Mouse (Mus musculus) hindbrain, embryonic 16.5 days (tissue): Measurements from ENCODE around the gene Bcl2l13. TPM values are rescaled to one million over a fixed set of nuclear protein-coding genes. Genes with fewer than 3 reads are reported as not detected.

ENCODE experiments used
- ATAC-seq: fragments of 200-750 bp; cut with Nextera tagmentation; 2 replicates; pipeline ENCODE4 v1.8.0; 2017; ENCODE audit warnings: moderate TSS enrichment, moderate library complexity
- H3K27ac ChIP-seq: fragments of 300-500 bp; sonication (generic); 2 replicates; pipeline ENCODE4 v1.5.1; 2014; ENCODE audit warnings: low read depth, mild to moderate bottlenecking, control low read depth, low read length, moderate library complexity
- H3K27me3 ChIP-seq: fragments of 300-500 bp; sonication (generic); replicated peaks from 2 replicates; pipeline ENCODE4 v1.6.1; 2014; ENCODE audit warnings: low read length; ENCODE audit not compliant: control insufficient read depth, insufficient read depth
- H3K36me3 ChIP-seq: fragments of 300-500 bp; sonication (generic); 2 replicates; pipeline ENCODE4 v1.6.1; 2014; ENCODE audit warnings: mild to moderate bottlenecking, low read length, moderate library complexity, mixed read lengths; ENCODE audit not compliant: control insufficient read depth, insufficient read depth
- H3K4me1 ChIP-seq: fragments of 300-500 bp; sonication (generic); 2 replicates; pipeline ENCODE4 v1.6.1; 2014; ENCODE audit warnings: low read depth, low read length; ENCODE audit not compliant: control insufficient read depth, insufficient read depth
- H3K4me2 ChIP-seq: fragments of 300-500 bp; sonication (generic); 2 replicates; pipeline ENCODE4 v1.6.1; 2014; ENCODE audit warnings: mild to moderate bottlenecking, low read length, control low read depth, moderate library complexity
- H3K4me3 ChIP-seq: fragments of 300-500 bp; sonication (generic); 2 replicates; pipeline ENCODE4 v1.5.1; 2014; ENCODE audit warnings: mild to moderate bottlenecking, low read length, control low read depth, moderate library complexity
- H3K9ac ChIP-seq: fragments of 300-500 bp; sonication (generic); 2 replicates; pipeline ENCODE4 v1.6.1; 2014; ENCODE audit warnings: low read depth, mild to moderate bottlenecking, control low read depth, low read length, moderate library complexity
- H3K9me3 ChIP-seq: fragments of 300-500 bp; sonication (generic); 2 replicates; pipeline ENCODE4 v1.6.1; 2014; ENCODE audit warnings: mild to moderate bottlenecking, low read length, moderate library complexity; ENCODE audit not compliant: control insufficient read depth
- WGBS: fragments of 180-500 bp; shearing (Covaris S2); extraction: QIAGEN DNeasy Blood & Tissue Kit; methylation state at CpG from one replicate; pipeline ENCODE4 v1.1.7; 2014; 5-methylcytosine and 5-hydroxymethylcytosine counted together
- polyA plus RNA-seq: library from polyadenylated mRNA; unstranded; fragments of >200 nt; fragmentation: Nextera tagmentation; extraction: Ambion mirVana; gene quantifications from 2 replicates; pipeline ENCODE4 v1.2.1, GENCODE M21; 2015

Gene Bcl2l13
- polyA plus RNA-seq, 1 experiment from 2014 or later, result 27.3 TPM

GRCm38 (mm10) chr6:120873874-120874273 lies 37.9 kb downstream of the Bcl2l13 start:
- Histone ChIP-seq H3K9ac (no peak overlapping the region), H3K27me3 (no peaks in the 10 kb centered on the region), H3K4me1 (no peaks in the 10 kb centered on the region), H3K4me3 (no peak overlapping the region), H3K4me2 (no peak overlapping the region), H3K9me3 (no peaks in the 10 kb centered on the region), H3K36me3 (peaks cover 9% of the 10 kb centered on the region; the same call in 1 of the 2 replicates), H3K27ac (no peak overlapping the region)
- peak; percentile 54 for ATAC-seq
- WGBS, result 80% methylated on average over 9 of the region's 9 CpGs

- H3K27me3 ChIP-seq, result no peaks in the 10 kb centered on the region
- no peaks in the 10 kb centered on the region for H3K9me3 ChIP-seq
- no peaks in the 10 kb centered on the region for H3K4me1 ChIP-seq
- H3K27ac ChIP-seq, result no peak overlapping the region
- no peak for ATAC-seq
- H3K4me3 ChIP-seq, result no peak overlapping the region
- no peak overlapping the region for H3K4me2 ChIP-seq
- 92% methylated on average over 5 of the region's 5 CpGs for WGBS
- 0 out of 2 replicates have a peak, but pooled peaks cover 12% of the 10 kb centered on the region for H3K36me3 ChIP-seq
- H3K9ac ChIP-seq, result no peak overlapping the region
These were observed 43.0 kb downstream of the Bcl2l13 start for GRCm38 (mm10) chr6:120879046-120879445.

GRCm38 (mm10) chr6:120884436-120884835 lies 48.4 kb downstream of the Bcl2l13 start:
- ATAC-seq, result peak; percentile 37; the same call in 1 of the 2 replicates
- H3K27me3 ChIP-seq, result no peaks in the 10 kb centered on the region
- no peak overlapping the region for H3K9ac ChIP-seq
- no peaks in the 10 kb centered on the region for H3K9me3 ChIP-seq
- H3K27ac ChIP-seq, result no peak overlapping the region
- peaks cover 20% of the 10 kb centered on the region for H3K36me3 ChIP-seq
- H3K4me2 ChIP-seq, result no peak overlapping the region
- H3K4me1 ChIP-seq, result no peaks in the 10 kb centered on the region
- no peak overlapping the region for H3K4me3 ChIP-seq
- WGBS, result 63% methylated on average over 6 of the region's 6 CpGs

GRCm38 (mm10) chr6:120886696-120887095 lies 50.7 kb downstream of the Bcl2l13 start:
- H3K4me2 ChIP-seq, result no peak overlapping the region
- H3K27ac ChIP-seq, result no peak overlapping the region
- H3K9me3 ChIP-seq, result no peaks in the 10 kb centered on the region
- H3K36me3 ChIP-seq, result peaks cover 22% of the 10 kb centered on the region
- no peaks in the 10 kb centered on the region for H3K27me3 ChIP-seq
- ATAC-seq, result no peak
- no peak overlapping the region for H3K4me3 ChIP-seq
- H3K4me1 ChIP-seq, result no peaks in the 10 kb centered on the region
- 90% methylated on average over 17 of the region's 17 CpGs for WGBS
- no peak overlapping the region for H3K9ac ChIP-seq

DNA sequence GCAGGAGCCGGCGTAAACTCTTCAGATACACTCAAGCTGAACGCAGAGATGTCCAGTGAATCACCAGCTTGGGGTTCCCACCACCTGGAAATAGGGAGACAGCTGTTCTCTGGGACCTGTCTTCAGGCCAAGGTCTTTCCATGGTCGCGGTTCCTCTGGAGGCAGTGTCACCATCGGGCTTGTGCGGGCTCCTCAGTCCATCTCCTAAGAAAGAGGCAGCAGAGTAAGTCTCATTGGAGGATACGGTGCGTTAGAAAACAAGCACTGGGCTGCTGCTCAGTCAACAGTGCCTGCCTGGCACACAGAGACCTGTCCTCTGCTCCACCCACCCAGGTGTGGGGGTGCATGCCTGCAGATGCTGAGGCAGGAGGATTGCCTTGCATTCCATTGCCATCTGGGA lies 58.1 kb downstream of the Bcl2l13 start:
- WGBS, result 97% methylated on average over 9 of the region's 9 CpGs
- Histone ChIP-seq H3K27me3 (no peaks in the 10 kb centered on the region), H3K9me3 (no peaks in the 10 kb centered on the region), H3K9ac (no peak overlapping the region), H3K36me3 (peaks cover 18% of the 10 kb centered on the region), H3K4me2 (no peak overlapping the region), H3K4me3 (no peak overlapping the region), H3K4me1 (no peaks in the 10 kb centered on the region), H3K27ac (no peak overlapping the region)
- no peak for ATAC-seq

GRCm38 (mm10) chr6:120894524-120894923 lies 58.5 kb downstream of the Bcl2l13 start:
- Histone ChIP-seq H3K4me3 (no peak overlapping the region), H3K27ac (no peak overlapping the region), H3K27me3 (no peaks in the 10 kb centered on the region), H3K4me1 (no peaks in the 10 kb centered on the region), H3K36me3 (peaks cover 18% of the 10 kb centered on the region), H3K9ac (no peak overlapping the region), H3K4me2 (no peak overlapping the region), H3K9me3 (no peaks in the 10 kb centered on the region)
- no peak for ATAC-seq
- 92% methylated on average over 9 of the region's 9 CpGs for WGBS

GRCm38 (mm10) chr6:120898188-120898833 lies 62.3 kb downstream of the Bcl2l13 start:
- no peak overlapping the region for H3K27ac ChIP-seq
- peak; percentile 34 for ATAC-seq
- H3K9me3 ChIP-seq, result no peaks in the 10 kb centered on the region
- 70% methylated on average over 6 of the region's 6 CpGs for WGBS
- peaks cover 13% of the 10 kb centered on the region for H3K36me3 ChIP-seq
- H3K4me1 ChIP-seq, result no peaks in the 10 kb centered on the region
- H3K9ac ChIP-seq, result no peak overlapping the region
- no peak overlapping the region for H3K4me2 ChIP-seq
- no peak overlapping the region for H3K4me3 ChIP-seq
- H3K27me3 ChIP-seq, result no peaks in the 10 kb centered on the region

- ATAC-seq, result no peak
- H3K27me3 ChIP-seq, result no peaks in the 10 kb centered on the region
- H3K9me3 ChIP-seq, result no peaks in the 10 kb centered on the region
- H3K27ac ChIP-seq, result no peak overlapping the region
- H3K4me3 ChIP-seq, result no peak overlapping the region
- 95% methylated on average over 14 of the region's 14 CpGs for WGBS
- H3K36me3 ChIP-seq, result no peaks in the 10 kb centered on the region; the same call in 1 of the 2 replicates
- H3K4me2 ChIP-seq, result no peak overlapping the region
- no peaks in the 10 kb centered on the region for H3K4me1 ChIP-seq
- H3K9ac ChIP-seq, result no peak overlapping the region
These were observed 66.0 kb downstream of the Bcl2l13 start for GRCm38 (mm10) chr6:120901776-120902645.

GRCm38 (mm10) chr6:120903450-120903912 lies 67.5 kb downstream of the Bcl2l13 start:
- 54% methylated on average over 5 of the region's 5 CpGs for WGBS
- Histone ChIP-seq H3K36me3 (no peaks in the 10 kb centered on the region), H3K4me3 (no peak overlapping the region), H3K27me3 (no peaks in the 10 kb centered on the region), H3K9ac (no peak overlapping the region), H3K4me2 (no peak overlapping the region), H3K27ac (no peak overlapping the region), H3K9me3 (no peaks in the 10 kb centered on the region), H3K4me1 (no peaks in the 10 kb centered on the region)
- ATAC-seq, result no peak; the same call in 1 of the 2 replicates
